Mouse (Mus musculus) spleen, adult 12 weeks (tissue): ENCODE measurements around the gene Tmem135.

Source experiments
- DNase-seq: peaks from one replicate; pipeline ENCODE4 v3.0.0; 2022; ENCODE audit warnings: low spot score

Tmem135 gene

GRCm38 (mm10) chr7:89418127-89418653 lies 14.2 kb upstream of the Tmem135 start:
- DNase-seq = no peak

- DNase-seq = no peak
Measured at GRCm38 (mm10) chr7:89417707-89418106, 13.7 kb upstream of the Tmem135 start.

GRCm38 (mm10) chr7:89416027-89416426 lies 12.0 kb upstream of the Tmem135 start:
- DNase-seq = no peak

GRCm38 (mm10) chr7:89412094-89412493 lies 8.1 kb upstream of the Tmem135 start:
- DNase-seq = no peak

GRCm38 (mm10) chr7:89411346-89411745 lies 7.3 kb upstream of the Tmem135 start:
- DNase-seq = no peak

GRCm38 (mm10) chr7:89410294-89410693 lies 6.3 kb upstream of the Tmem135 start:
- DNase-seq = no peak

GRCm38 (mm10) chr7:89407006-89407940 lies 3.3 kb upstream of the Tmem135 start:
- no peak for DNase-seq

- no peak for DNase-seq
Measured at GRCm38 (mm10) chr7:89406011-89406410, 2.0 kb upstream of the Tmem135 start.

- no peak for DNase-seq
Measured at GRCm38 (mm10) chr7:89404734-89405440, 865 bp upstream of the Tmem135 start.

- DNase-seq = peak; percentile 8
Measured at GRCm38 (mm10) chr7:89403053-89403972, 709 bp downstream of the Tmem135 start.

- no peak for DNase-seq
Measured at GRCm38 (mm10) chr7:89401936-89402335, 2.1 kb downstream of the Tmem135 start.

GRCm38 (mm10) chr7:89401136-89401858 lies 2.7 kb downstream of the Tmem135 start:
- no peak for DNase-seq

GRCm38 (mm10) chr7:89400721-89401120 lies 3.3 kb downstream of the Tmem135 start:
- DNase-seq = no peak

- DNase-seq = no peak
Measured at GRCm38 (mm10) chr7:89397837-89398534, 6.0 kb downstream of the Tmem135 start.

- no peak for DNase-seq
Measured at GRCm38 (mm10) chr7:89396386-89396785, 7.6 kb downstream of the Tmem135 start.

GRCm38 (mm10) chr7:89395399-89395798 lies 8.6 kb downstream of the Tmem135 start:
- no peak for DNase-seq

- no peak for DNase-seq
Measured at GRCm38 (mm10) chr7:89392825-89393224, 11.2 kb downstream of the Tmem135 start.

GRCm38 (mm10) chr7:89392388-89392787 lies 11.6 kb downstream of the Tmem135 start:
- no peak for DNase-seq

GRCm38 (mm10) chr7:89391831-89392230 lies 12.2 kb downstream of the Tmem135 start:
- no peak for DNase-seq

GRCm38 (mm10) chr7:89391281-89391680 lies 12.7 kb downstream of the Tmem135 start:
- DNase-seq = no peak
